Mouse (Mus musculus): ENCODE data around the gene 3110009E18Rik. TPM values are rescaled to one million over a fixed set of nuclear protein-coding genes. Genes with fewer than 3 reads are reported as not detected.

Gene 3110009E18Rik
- total RNA-seq, 2 experiments from 2014 or later = 10.6 to 12.1 TPM

DNA sequence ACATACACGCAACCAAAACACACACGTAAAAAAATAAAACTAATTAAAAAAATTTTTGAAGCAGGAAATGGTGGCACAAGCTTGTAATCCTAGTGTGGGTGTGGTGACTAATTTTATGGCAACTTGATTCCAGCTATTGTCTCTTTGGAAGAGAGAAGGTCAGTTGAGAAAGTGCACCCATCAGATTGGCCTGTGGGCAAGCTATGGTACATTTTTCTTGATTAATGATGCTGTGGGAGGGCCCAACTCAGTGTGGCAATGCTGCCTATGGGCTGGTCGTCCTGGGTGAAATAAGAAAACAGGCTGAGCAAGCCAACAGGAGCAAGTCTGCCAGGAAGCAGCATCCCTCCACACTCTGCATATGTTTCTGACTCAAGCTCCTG is 19.8 kb upstream of the 3110009E18Rik start:
- no peak for DNase-seq

DNA sequence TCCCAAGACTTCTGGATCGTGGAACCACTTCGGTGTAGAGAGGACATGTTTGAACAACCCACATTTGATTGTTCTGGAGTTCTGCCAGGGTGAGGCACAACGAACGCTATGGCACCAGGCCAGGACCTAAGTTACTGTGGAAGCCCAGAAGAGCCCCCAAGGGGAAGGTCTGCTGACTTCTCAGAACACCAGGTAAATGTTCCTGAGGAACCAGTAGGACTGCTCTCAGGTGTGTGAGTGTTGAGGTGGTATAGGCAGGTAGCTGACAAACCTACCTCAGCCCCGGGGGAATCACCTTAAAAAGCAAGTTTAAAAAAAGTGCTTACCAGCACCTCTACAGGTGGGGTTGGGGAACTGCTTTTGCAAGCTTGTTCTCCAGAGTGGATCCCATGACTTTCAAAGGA is 15.4 kb upstream of the 3110009E18Rik start:
- DNase-seq = peak in 1 of 2 experiments; percentile 27

DNA sequence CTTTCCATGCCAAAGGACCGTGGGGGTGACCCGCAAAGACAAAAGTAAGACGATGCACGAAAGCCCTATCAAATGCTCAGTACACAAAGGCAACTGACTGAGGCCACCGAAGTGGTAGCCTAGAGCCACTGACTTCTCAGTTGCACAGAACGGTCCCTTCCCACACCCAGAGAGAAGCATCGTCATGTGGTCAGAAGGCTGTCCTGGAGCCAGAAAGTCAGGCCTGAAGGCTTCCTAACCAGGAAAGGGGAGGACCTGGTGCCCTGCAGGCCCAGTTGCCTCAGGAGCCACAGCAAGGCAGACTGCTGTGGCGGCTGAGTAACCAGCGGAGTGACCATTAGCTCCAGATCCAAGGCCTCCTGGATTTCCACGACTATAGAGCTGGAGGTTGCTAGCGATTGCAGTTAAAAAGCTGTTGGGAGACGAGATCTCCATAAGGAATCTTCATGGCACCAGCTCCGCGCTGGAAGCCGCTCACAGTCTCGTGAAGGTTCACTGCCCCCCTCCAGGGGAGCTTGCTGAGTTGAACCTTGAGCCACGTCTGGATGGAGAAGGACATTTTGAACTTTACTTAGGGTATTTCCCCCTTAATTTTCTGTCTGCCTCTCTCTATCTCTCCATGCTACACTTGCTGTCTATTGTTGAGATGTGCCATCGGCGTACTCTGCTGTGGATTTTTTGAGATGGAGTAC is 11.1 kb upstream of the 3110009E18Rik start:
- DNase-seq = no peak

DNA sequence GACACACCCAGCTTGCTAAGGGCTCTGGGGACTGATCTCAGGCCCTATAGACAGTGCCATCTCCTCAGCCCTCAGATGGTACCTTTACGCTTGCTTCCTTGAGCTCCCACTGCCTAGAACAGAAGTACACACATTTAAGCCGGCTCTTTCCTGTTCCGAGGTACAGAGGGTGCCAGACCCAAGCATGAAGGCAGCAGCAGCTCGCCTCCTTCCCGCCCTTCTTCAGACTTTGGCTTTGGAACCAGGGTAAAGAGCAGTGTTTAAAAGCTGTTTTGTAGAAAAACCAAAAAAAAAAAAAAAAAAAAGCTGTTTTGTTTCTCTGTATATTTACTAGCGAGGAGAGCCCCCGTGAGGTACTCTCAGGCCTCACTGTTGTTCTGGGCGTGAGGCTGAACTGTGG is 9.2 kb upstream of the 3110009E18Rik start:
- no peak for DNase-seq

DNA sequence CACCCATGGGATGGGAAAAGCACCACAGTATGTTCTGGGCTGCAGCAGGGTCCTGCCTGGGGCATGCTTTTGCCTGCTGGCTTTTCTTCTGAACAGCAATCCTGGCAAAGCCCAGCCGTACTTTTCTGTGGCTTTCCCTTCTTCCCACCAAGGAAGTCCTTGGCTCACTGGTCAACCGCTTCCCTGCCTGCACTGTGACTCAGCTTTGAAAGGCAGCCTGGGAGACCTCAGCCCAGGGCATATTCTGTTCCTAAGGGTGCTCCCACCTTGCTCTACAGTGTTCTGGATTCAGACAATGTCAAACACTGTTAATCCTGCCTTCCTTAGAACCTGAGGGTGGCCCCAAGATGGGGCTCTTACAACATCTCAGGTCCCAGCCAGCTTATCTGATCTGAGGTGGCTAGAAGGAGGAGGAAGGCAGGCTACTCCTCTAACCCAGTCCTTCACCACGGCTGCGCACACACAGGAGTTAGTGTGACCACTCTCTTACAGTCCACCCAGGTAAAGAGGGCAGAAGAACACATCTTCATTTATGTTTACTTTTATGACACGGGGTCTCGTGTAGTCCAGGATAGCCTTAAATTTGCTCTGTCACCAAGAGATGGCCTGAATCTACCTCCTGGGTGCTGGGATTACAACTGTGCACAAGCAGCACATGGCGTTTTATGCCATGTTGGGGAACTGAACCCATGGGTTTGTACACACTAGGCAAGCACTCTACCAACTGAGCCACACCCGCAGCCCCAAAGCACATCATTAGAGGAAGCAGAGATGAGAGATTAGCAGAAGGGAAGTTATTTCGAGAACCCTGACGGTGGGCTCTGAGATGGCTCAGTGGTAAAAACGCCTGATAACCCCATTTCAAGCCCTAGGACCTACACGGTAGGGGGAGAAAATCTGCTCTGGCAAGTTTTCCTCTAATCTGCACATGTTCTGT is 8.5 kb upstream of the 3110009E18Rik start:
- peak; percentile 33 to 34 for DNase-seq

DNA sequence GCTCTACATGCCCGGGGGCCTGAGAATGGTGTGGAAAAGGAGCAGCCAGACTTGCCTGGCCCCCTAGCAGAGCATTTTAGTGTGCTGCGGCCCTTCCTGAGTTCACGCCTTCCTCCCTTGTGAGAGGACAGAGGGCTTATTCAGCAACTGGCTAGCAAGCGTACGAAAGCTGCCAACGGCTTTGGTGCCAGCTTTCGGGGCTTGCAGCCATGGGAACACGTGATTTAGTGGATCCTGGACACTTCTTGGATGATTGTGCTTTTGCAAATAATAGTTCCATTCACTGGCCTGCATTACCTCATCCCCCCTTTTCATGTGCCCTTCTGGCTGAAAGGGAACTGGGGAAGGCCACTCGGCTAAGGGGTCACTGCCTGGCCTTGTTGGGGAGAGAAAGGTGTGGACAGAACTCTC is 5.3 kb upstream of the 3110009E18Rik start:
- DNase-seq = peak; percentile 64 to 75

DNA sequence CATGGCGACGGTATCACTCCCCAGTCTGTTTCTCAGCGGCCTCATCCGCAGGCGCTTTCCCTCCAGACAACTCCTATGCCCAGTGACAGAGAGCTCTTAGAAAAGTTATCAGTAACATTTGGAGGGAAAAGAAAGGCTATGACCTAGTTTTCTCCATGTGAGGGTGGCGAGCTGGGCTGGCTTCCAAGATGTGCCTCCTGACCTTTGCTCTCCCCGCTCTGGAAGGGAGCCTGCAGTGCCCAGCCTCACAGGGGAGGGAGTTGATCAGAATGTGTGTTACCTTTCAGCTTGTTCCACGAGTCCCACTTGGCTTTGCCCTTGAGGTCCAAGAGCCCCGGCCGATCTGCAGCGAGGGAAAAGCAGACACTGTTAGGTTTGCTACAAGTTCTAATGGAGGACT is 4.9 kb upstream of the 3110009E18Rik start:
- peak; percentile 76 to 77 for DNase-seq

DNA sequence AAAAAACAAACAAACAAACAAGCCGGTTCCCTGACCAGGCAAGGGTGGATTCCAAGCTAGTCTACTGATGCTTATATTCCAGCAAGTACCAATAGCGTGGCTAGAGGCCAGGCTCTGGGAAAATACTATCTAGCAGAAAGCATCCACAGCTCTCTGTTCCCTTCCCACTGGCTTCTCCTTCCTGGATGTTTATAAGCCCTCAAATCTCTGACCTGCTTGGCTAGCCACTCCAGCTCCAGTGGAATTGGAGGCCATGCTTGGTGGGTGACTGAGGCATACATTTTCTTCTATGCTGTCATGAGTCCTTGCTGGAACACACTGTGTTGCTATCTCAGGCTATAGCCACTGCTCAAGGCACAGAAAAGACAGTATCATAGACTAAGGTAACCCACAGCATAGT is 2.1 kb upstream of the 3110009E18Rik start:
- no peak for DNase-seq

DNA sequence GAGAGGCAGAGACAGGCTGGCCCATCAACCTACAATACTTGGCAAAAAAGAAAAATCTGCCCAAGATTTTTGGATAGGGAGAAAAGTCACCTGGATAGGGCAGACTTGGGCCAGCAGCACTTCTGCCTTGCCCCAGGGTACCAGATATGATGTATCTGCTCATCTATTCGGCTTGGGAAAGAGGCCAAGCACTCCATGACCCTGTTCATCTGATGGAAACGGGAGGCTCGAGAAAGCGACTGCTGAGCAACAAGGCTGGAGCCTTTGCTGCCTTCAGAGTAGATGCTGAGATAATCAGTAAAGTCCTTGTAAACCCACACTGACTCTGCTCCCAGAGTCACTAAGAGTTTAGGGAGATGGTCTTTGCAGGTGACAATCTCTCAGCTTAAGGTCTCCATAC is 1.6 kb upstream of the 3110009E18Rik start:
- DNase-seq = peak in 1 of 2 experiments; percentile 25

DNA sequence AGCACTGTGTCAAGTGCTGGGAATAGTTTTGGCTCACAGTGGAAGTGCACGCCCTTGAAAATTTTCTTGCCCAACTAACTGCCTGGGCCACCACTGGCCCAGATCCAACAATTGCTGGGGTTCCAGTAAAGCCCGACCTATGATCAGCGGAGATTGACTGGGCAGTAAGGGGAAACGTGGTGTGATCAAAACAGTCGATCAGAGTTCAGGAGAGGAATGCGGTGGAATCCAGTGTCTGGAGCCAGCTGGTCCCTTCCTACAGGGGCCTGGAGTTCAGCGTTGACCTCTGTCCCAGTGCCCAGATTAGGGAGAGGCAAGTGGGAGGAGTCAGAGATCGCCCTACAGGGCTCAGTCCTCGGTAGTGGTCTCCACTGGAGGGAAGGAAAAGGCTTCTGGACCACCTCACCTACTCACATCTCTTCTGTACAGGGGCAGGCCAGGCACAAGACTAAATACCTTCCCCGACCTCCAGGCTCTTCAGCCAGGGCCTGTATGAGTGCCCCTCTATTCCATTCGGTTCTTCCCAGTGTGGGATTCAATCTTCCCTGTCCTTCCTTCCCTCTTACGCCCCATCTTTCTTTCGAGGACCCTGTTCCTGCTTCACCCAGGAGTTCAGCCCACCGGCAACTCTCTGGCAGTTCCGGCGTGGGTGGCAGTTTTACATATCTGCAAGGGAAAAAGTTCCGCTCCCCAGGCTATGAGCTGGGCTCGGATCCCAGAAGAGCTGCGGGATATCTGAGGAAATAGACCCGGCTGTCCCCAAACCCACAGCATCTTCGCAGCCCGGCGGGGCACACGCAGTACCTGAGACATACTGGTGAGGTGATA is 632 bp upstream of the 3110009E18Rik start:
- DNase-seq = peak; percentile 77 to 83

DNA sequence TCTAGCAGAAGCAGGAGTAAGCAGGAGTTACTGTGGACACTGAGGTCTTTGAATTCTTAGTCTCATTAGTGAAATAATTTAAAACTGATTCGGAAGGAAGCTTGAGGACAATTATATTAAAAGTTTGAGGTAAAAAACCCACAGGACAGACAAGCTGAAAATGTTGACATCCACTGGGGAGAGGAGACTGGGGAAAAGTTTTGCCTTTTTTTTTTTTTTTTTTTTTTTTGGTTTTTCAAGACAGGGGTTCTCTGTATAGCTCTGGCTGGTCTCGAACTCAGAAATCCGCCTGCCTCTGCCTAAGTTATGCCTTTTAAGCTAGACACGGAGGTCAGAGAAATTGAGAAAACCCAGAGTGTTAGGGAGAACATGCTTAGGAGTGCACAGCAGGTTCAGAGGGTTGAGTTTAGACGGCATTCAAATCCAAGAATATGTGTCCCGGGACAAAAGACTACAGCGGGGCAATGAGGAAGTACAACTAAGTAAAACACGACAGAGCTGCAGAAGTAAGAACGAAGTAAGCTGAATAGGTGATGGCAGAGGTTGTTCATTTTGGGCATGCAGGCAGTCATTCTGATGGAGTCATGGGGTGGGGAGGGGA is 1.0 kb downstream of the 3110009E18Rik start:
- no peak for DNase-seq

DNA sequence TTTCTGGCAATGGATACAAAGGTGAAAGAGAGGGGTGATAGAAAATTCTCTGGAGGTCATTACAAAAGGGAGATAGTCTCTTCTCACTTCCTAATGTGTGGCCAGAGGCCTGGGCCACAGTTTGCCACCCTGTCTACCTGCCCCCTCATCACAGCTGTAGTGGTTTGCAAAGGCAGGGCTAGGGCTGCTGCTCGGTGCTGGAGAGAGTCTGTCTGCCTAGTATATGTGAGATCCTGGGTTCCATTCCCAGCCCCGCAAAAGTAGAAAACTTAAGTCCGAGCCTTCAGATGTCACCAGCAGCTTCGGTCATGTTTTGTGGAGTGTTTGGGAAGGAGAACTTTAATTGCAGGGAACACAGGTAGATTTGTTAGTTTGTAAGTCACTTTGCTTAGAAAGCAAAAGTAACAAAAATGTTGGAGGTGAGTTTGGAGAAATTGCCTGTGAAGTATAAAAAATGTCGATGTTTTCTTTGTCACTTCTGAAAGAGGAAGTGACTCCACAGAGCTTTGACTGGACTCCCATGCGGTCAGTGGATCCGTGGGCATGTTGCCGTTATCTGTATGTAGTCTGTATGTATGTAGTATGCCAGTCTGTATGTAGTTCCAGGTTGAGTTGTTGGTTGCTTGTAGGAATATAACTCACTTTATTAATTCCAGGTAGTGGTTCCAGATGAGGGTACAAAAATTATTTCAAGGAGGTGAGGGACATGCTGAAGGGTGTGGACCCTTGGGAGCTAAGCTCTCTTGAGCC is 1.8 kb downstream of the 3110009E18Rik start:
- no peak for DNase-seq

DNA sequence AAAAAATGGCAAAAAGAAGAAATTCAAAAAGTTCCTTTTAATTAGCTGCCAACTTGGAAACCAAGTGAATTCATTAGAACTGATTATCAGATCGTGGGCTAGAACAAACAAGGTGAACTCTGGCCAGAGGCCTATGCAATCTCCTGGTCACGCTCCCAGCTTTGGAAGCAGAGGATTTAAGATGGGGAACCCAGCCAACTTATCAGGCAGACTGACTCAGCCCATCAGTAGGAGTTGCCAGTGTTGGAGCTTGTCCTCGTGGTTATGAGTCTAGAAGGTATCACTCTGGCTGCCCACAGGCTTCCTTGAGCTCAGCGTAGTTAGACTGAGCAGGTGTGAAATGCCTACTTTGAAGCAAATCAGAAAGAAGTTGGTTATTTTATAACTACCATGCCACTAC is 3.9 kb downstream of the 3110009E18Rik start:
- DNase-seq = peak; percentile 63 to 71

DNA sequence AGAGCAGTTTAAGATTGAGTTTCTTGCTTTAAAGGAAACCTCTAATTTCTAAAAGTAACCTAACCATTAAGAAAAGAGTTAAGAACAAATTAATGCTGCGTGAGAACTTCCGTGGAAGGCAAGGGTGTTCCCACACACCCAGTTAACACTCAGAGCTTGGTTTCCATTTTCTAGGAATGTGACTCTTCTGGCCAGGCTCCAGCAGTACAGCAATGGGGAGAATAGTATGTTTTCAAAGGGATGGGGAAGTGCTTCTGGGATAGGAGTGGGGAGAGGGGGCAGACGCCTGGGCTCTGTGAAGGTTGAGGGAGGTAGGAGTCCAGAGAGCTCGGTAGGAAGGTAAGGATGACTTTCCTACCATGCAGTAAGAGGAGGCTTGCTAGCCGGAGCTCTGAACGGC is 4.5 kb downstream of the 3110009E18Rik start:
- no peak for DNase-seq

DNA sequence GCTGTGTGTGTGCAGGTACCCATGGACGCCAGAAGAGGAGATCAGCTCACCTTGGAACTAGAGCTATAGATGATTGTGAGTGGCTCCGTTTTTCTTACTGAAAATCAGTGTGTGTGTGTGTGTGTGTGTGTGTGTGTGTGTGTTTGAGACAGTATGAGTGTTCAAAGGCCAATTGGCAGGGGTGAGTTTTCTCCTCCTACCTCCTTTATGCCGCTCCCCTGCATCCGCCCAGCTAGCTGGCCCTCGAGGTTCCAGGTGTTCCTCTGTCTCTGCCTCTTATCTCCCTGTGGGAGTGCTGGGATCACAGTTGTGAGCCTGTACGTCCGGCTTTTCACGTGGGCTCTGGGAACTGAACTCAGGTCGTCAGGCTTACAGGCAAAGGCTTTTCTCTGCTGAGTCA is 5.3 kb downstream of the 3110009E18Rik start:
- DNase-seq = no peak

DNA sequence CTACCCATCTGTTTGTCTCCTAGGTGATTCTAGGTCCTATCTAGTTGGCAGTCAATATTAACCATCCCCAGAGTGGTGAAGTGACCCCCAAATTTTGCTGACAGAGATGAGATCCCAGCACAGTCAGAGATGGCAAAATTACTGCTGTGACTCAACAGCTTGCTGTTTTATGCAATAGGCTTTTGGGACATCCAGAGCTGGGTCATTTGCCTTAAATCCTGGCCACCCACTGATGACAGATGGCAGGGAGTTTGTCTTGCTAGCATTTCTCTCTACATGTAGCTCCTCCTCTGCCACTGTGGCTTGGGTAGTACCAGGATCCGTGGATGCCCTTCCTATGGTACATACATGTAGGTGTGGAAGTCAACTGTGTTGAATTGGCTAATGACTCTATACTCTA is 11.4 kb downstream of the 3110009E18Rik start:
- DNase-seq = peak in 1 of 2 experiments; percentile 17

DNA sequence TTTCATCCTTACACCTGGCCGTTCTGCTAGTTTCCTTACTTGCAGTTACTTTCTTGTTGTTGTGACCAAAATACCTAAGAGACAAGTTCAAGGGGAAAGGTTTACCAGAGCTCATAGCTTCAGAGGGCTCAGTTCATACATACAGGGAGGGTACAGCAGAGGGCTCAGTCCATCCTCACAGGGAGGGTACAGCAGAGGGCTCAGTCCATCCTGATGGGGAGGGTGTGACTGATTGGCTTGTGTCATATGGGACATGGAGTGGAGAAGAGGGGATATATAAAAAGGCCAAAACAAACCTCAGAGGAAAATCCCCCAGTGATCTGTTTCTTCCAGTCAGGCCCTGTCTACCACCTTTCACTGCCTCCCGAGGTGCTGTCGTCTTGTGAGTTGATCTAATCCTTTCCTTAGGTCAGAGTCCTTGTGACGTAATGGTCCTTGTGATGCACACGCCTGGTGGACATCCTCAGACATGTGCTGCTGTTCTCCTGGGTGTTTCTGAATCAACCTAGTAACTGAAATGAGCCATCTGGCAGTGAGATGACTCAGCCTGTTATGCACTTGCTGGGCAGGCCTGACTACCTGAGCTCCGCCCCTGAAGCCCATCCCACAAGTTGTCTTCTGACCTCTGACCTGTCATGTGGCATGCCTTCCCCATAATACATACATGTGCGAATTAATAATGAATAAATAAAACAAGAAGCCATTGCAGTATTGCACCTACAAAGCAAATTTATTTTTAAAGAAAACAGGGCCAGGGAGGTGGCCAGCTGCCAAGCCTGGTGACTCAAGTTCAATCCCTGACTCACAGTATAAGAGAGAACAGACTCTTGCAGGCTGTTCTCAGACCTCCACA is 15.2 kb downstream of the 3110009E18Rik start:
- peak; percentile 81 to 82 for DNase-seq

DNA sequence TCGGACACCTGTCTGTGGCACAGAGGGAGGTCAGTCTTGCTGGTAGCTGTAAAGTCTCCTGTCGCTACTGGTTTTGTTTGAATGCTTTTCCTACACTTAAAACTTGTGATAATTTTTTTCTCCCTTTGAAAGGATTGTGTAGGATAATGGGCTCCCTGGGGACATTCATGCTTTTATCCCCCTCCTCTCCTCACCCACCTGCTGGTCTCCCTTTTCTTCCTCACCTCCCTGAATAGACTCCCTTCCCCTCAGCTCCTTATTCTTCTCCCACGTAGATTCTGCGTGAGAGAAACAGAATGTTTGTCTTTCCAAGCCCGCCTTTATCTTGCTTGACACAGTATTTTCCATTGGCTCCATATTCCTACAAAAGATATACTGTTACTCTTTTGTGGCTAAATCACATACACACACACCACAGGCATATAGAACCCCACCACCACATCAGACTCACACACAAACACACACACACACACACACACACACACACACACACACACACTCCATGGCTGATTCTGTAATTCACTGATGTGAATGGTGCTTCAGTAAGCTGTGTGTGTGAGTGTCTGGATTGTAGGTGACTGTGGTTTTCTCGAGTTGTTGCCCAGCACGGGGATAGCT is 18.0 kb downstream of the 3110009E18Rik start:
- DNase-seq = no peak

DNA sequence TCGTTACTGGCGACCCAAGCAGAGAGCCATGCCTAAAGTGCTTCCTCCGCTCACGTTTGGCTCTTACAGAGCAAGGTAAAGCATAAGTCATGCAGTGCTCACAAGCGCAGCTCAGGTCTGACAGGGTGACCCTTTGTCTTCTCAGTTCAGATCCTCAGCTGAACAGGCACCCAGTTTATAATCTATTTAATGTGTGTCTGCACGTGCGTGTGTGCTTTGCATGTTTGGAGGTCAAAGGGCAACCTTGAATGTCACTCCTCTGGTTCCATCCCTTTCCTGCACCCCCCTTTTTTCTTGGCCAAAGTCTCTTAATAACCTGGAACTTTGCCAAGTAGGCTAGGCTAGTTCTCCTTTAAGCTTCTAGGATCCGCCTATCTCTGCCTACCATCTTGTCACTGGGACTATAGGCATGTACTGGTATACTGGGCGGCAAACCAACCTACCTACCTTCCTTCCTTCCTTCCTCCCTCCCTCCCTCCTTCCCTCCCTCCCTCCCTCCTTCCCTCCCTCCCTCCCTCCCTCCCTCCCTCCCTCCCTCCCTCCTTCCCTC is 19.2 kb downstream of the 3110009E18Rik start:
- no peak for DNase-seq

All from adrenal gland, postnatal 36 days (tissue).